Mouse (Mus musculus) T-cell, adult 2 months (primary cell): ENCODE measurements around the gene Wfdc3.
"Not testable (repeated sequence)": the region's sequence is repeated elsewhere in the genome, so short reads cannot be mapped to it uniquely, and the experiment has no call there.

Experiments used
- DNase-seq: peaks from one replicate; pipeline ENCODE4 v3.0.0; 2022; ENCODE audit warnings: low spot score

The Wfdc3 gene

GRCm38 (mm10) chr2:164737377-164738090, 8.2 kb downstream of the Wfdc3 start:
- no peak for DNase-seq

GRCm38 (mm10) chr2:164735446-164735845, 10.3 kb downstream of the Wfdc3 start:
- no peak for DNase-seq

- DNase-seq: no peak
Measured at GRCm38 (mm10) chr2:164734839-164735238, 10.9 kb downstream of the Wfdc3 start.

GRCm38 (mm10) chr2:164733259-164733658, 12.5 kb downstream of the Wfdc3 start:
- no peak for DNase-seq

GRCm38 (mm10) chr2:164731719-164732118, 14.0 kb downstream of the Wfdc3 start:
- DNase-seq: no peak

- peak; percentile 49 for DNase-seq
Measured at GRCm38 (mm10) chr2:164725895-164726619, 19.7 kb downstream of the Wfdc3 start.

- DNase-seq: no peak
Measured at GRCm38 (mm10) chr2:164723276-164723675, 22.5 kb downstream of the Wfdc3 start.

- DNase-seq: not testable (repeated sequence)
Measured at GRCm38 (mm10) chr2:164716194-164716786, 29.4 kb downstream of the Wfdc3 start.

GRCm38 (mm10) chr2:164715005-164715404, 30.7 kb downstream of the Wfdc3 start, which contains the start of gene Spint5:
Gene Spint5 (plus strand): TSS chr2:164715305.
- DNase-seq: no peak

- DNase-seq: no peak
Measured at GRCm38 (mm10) chr2:164705991-164706390, 39.7 kb downstream of the Wfdc3 start.

GRCm38 (mm10) chr2:164705328-164705727, 40.4 kb downstream of the Wfdc3 start:
- no peak for DNase-seq

- no peak for DNase-seq
Measured at GRCm38 (mm10) chr2:164704235-164704634, 41.5 kb downstream of the Wfdc3 start.

- no peak for DNase-seq
Measured at GRCm38 (mm10) chr2:164701761-164702160, 44.0 kb downstream of the Wfdc3 start.

- DNase-seq: no peak
Measured at GRCm38 (mm10) chr2:164700959-164701358, 44.8 kb downstream of the Wfdc3 start.

- DNase-seq: no peak
Measured at GRCm38 (mm10) chr2:164698201-164698600, 47.5 kb downstream of the Wfdc3 start, which contains the start of gene Spint4. Gene Spint4 (plus strand): TSS chr2:164698501.

GRCm38 (mm10) chr2:164684807-164685206, 60.9 kb downstream of the Wfdc3 start, which contains the start of gene Wfdc13:
Gene Wfdc13 (plus strand): TSS chr2:164685107.
- no peak for DNase-seq
